Mouse (Mus musculus): ENCODE measurements around the gene Tcf7l2. TPM values are rescaled to one million over a fixed set of nuclear protein-coding genes. Genes with fewer than 3 reads are reported as not detected.

Tcf7l2 gene
- polyA plus RNA-seq, 1 experiment from 2014 or later: 150 TPM

DNA sequence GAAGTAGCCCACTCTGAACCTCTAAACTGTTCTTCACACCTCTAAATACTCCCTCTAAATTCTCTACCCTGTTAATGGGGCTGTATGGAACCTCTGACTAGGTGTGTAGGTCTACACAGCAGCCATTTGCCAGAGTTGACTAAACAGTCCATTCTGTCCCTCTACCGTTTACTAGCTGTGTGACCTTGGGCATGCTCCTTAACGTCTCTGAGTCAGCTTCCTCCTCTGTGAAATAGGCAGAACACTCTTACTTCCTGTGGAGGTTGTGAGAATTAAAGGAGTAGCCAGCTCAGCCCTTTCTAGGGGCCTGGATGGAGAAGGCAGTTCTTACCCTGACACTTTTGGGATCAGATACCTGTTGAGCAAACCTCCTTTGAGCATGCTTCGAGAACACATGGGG, 120.9 kb downstream of the Tcf7l2 start:
- ATAC-seq (replicated peaks; ENCODE audit: low FRiP score): no peak
- Histone ChIP-seq H3K4me1 (replicated peaks; ENCODE audit: control insufficient read depth, insufficient read depth, low read length) (peaks cover under 1% of the 10 kb centered on the region; the same call in 1 of the 2 replicates), H3K4me3 (ENCODE audit: low read depth, low read length) (no peak overlapping the region), H3K27ac (ENCODE audit: low read depth, low read length) (no peak overlapping the region), H3K9ac (ENCODE audit: low read length) (no peak overlapping the region), H3K4me2 (ENCODE audit: low read depth, low read length, severe bottlenecking) (no peak overlapping the region), H3K36me3 (ENCODE audit: control insufficient read depth, insufficient read depth, low read length) (no peaks in the 10 kb centered on the region), H3K27me3 (ENCODE audit: control insufficient read depth, insufficient read depth, low read length) (no peaks in the 10 kb centered on the region), H3K9me3 (ENCODE audit: control insufficient read depth, low read length) (no peaks in the 10 kb centered on the region)
- 80% methylated on average over 3 of the region's 3 CpGs for WGBS
- DNase-seq (ENCODE audit: low spot score): no peak

DNA sequence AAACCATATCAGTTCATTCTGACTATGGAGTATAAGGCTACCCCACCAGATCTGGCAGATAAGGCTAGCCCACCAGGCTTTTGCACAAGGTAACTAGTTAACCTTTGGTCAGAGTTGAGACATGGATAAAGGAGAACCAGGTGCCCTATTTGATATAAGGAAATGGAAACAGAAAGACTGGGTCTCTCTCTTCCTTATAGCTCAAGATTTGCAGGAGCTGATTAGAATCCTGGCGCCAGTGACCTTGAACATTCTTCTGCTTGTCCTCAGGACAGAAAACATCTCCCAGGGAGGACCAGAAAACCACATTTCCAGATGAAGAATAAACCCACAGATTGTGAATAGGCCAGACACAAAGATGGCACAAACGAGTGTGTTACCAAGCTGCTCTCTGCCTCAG, 123.4 kb downstream of the Tcf7l2 start:
- Histone ChIP-seq H3K9ac (ENCODE audit: low read length) (no peak overlapping the region), H3K4me2 (ENCODE audit: low read depth, low read length, severe bottlenecking) (no peak overlapping the region), H3K4me1 (replicated peaks; ENCODE audit: control insufficient read depth, insufficient read depth, low read length) (peaks cover 5% of the 10 kb centered on the region; the same call in 1 of the 2 replicates), H3K36me3 (ENCODE audit: control insufficient read depth, insufficient read depth, low read length) (no peaks in the 10 kb centered on the region), H3K9me3 (ENCODE audit: control insufficient read depth, low read length) (no peaks in the 10 kb centered on the region), H3K4me3 (ENCODE audit: low read depth, low read length) (no peak overlapping the region), H3K27ac (ENCODE audit: low read depth, low read length) (no peak overlapping the region), H3K27me3 (ENCODE audit: control insufficient read depth, insufficient read depth, low read length) (no peaks in the 10 kb centered on the region)
- no peak for DNase-seq (ENCODE audit: low spot score)
- WGBS: 97% methylated on average over 2 of the region's 2 CpGs
- ATAC-seq (replicated peaks; ENCODE audit: low FRiP score): no peak

DNA sequence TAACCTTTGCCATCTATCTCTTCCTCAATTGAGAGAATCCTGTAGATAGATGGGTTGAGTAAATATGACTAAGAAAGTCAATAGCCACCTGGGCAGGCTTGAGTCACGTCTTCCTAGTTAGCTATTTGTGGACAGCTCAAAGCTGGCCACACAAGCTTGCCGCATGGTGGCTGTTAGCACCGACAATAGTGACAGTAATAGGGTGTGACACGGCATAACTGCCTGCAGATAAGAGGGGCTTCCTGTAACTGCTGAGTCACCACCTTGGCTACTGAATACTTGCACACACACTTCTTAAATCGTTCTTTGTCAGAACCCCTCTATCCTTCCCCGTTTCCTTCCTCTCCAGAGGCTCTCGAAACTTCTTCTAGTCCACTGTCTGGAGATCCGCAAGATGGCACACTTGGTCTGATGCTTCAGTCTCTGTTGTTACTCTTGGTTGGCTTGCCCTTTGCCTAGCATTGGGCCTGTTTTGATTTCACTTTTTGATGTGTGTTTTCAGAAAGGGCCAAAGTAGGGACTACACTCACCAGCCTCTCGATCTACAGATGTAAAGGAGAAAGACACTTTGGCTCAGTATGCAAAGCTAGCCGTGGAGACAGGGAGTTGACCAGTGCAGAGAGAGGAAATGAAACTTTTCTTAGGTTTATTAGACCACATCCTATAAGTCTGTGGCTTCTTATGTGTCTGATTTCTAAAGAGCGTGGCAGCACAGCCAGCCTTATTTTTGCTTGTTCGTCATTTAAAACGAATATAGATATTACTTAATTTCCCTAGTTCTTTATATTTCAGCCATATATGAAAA, 124.4 kb downstream of the Tcf7l2 start:
- peaks cover 5% of the 10 kb centered on the region; the same call in 1 of the 2 replicates for H3K4me1 ChIP-seq (replicated peaks; ENCODE audit: control insufficient read depth, insufficient read depth, low read length)
- no peak overlapping the region for H3K9ac ChIP-seq (ENCODE audit: low read length)
- no peaks in the 10 kb centered on the region for H3K27me3 ChIP-seq (ENCODE audit: control insufficient read depth, insufficient read depth, low read length)
- ATAC-seq (replicated peaks; ENCODE audit: low FRiP score) (no peak), DNase-seq (ENCODE audit: low spot score) (no peak)
- H3K36me3 ChIP-seq (ENCODE audit: control insufficient read depth, insufficient read depth, low read length): no peaks in the 10 kb centered on the region
- no peaks in the 10 kb centered on the region for H3K9me3 ChIP-seq (ENCODE audit: control insufficient read depth, low read length)
- H3K27ac ChIP-seq (ENCODE audit: low read depth, low read length): no peak overlapping the region; the same call in 1 of the 2 replicates
- H3K4me3 ChIP-seq (ENCODE audit: low read depth, low read length): no peak overlapping the region
- H3K4me2 ChIP-seq (ENCODE audit: low read depth, low read length, severe bottlenecking): no peak overlapping the region
- 91% methylated on average over 13 of the region's 13 CpGs for WGBS

DNA sequence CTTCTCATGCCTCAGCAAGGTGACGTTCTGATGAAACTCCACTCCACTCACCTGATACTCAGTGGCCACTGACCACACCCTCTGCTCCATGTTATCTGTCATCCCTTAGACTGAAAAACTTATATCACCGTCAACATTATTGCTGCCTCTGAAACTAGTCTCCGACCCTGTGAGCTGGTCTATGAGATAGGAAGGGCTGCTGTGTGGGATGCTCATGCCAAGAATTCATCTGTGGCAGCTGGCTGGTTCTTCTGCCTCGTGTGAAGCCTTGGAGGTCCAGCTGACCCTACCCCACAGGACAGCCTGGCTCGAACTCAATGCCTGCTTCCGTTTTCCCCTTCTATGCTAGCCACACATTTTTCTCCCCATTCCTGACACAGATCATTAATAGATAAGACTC, 125.6 kb downstream of the Tcf7l2 start:
- no peak overlapping the region for H3K9ac ChIP-seq (ENCODE audit: low read length)
- H3K4me3 ChIP-seq (ENCODE audit: low read depth, low read length): no peak overlapping the region
- H3K4me1 ChIP-seq (replicated peaks; ENCODE audit: control insufficient read depth, insufficient read depth, low read length): peaks cover 5% of the 10 kb centered on the region; the same call in 1 of the 2 replicates
- whole genome bisulfite sequencing: 90% methylated on average over 6 of the region's 6 CpGs
- no peaks in the 10 kb centered on the region for H3K36me3 ChIP-seq (ENCODE audit: control insufficient read depth, insufficient read depth, low read length)
- no peak overlapping the region for H3K4me2 ChIP-seq (ENCODE audit: low read depth, low read length, severe bottlenecking)
- no peaks in the 10 kb centered on the region for H3K9me3 ChIP-seq (ENCODE audit: control insufficient read depth, low read length)
- no peak overlapping the region for H3K27ac ChIP-seq (ENCODE audit: low read depth, low read length)
- no peak for DNase-seq (ENCODE audit: low spot score)
- no peak for ATAC-seq (replicated peaks; ENCODE audit: low FRiP score)
- H3K27me3 ChIP-seq (ENCODE audit: control insufficient read depth, insufficient read depth, low read length): no peaks in the 10 kb centered on the region

DNA sequence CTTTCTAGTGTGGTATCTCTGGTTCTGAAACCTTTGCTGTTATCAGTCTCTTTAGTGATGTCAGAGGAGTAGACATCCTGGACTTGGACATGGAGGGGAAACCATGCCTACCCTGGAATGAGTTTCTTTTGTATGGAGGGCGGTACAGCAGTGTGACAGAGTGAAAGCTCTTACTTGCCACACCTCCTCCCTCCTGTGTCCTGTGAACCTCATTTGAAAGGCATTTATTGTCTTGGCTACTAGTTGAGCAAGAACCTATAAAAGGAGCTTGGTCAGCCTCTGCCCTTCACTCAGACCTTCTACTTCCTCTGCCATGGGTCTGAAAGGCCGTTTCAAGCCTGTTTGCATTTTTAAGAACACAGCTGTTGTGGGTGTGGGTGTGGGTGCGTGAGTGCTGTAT, 126.3 kb downstream of the Tcf7l2 start:
- Histone ChIP-seq H3K9me3 (ENCODE audit: control insufficient read depth, low read length) (no peaks in the 10 kb centered on the region), H3K4me2 (ENCODE audit: low read depth, low read length, severe bottlenecking) (no peak overlapping the region), H3K4me3 (ENCODE audit: low read depth, low read length) (no peak overlapping the region), H3K9ac (ENCODE audit: low read length) (no peak overlapping the region), H3K27me3 (ENCODE audit: control insufficient read depth, insufficient read depth, low read length) (no peaks in the 10 kb centered on the region), H3K4me1 (replicated peaks; ENCODE audit: control insufficient read depth, insufficient read depth, low read length) (peaks cover 5% of the 10 kb centered on the region; the same call in 1 of the 2 replicates), H3K27ac (ENCODE audit: low read depth, low read length) (no peak overlapping the region), H3K36me3 (ENCODE audit: control insufficient read depth, insufficient read depth, low read length) (no peaks in the 10 kb centered on the region)
- DNase-seq (ENCODE audit: low spot score): no peak
- WGBS: 60% methylated on average over 3 of the region's 3 CpGs
- no peak for ATAC-seq (replicated peaks; ENCODE audit: low FRiP score)

DNA sequence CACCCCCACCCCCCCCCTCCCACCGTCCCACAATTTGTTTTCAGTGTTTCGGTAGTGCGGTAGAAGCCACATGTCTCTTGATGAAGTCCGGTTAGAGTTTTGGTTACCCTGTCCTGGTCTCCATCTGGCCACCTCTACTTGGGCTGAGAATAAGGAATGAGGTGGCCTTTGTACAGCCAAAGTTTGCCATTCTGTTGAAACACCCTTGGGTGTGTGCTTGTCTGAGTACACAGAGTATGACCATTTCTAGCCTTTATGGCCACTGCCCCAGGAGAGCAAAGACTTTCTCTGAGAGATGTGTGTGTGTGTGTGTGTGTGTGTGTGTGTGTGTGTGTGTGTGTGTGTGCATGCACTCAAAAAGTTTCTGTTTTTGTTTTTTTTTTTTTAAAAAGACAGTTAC, 127.0 kb downstream of the Tcf7l2 start:
- DNase-seq (ENCODE audit: low spot score) (no peak), ATAC-seq (replicated peaks; ENCODE audit: low FRiP score) (no peak)
- H3K4me1 ChIP-seq (replicated peaks; ENCODE audit: control insufficient read depth, insufficient read depth, low read length): peaks cover 5% of the 10 kb centered on the region; the same call in 1 of the 2 replicates
- 98% methylated on average over 4 of the region's 4 CpGs for WGBS
- H3K27ac ChIP-seq (ENCODE audit: low read depth, low read length): no peak overlapping the region
- no peak overlapping the region for H3K4me2 ChIP-seq (ENCODE audit: low read depth, low read length, severe bottlenecking)
- H3K27me3 ChIP-seq (ENCODE audit: control insufficient read depth, insufficient read depth, low read length): no peaks in the 10 kb centered on the region
- H3K4me3 ChIP-seq (ENCODE audit: low read depth, low read length): no peak overlapping the region
- no peaks in the 10 kb centered on the region for H3K36me3 ChIP-seq (ENCODE audit: control insufficient read depth, insufficient read depth, low read length)
- no peaks in the 10 kb centered on the region for H3K9me3 ChIP-seq (ENCODE audit: control insufficient read depth, low read length)
- H3K9ac ChIP-seq (ENCODE audit: low read length): no peak overlapping the region

DNA sequence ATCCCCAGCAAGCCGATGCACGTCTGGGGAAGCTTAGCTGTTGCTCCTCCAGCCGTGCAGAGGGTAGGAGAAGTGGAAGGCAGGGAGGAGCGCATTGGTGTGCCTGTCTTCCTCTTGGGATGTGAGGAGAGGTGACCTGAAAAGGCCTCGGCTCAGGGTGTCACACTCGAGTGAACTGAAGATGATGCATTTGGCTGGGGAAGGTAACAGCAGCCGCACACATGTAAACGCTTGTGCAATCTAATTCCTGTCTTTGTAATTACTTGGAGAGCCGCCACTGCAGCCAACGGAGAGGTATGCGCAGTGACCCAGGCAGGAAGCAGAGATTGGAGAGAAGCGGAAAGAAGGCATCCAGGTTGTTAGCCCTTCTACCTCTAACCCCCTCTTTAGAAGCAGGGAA, 129.2 kb downstream of the Tcf7l2 start:
- Histone ChIP-seq H3K36me3 (ENCODE audit: control insufficient read depth, insufficient read depth, low read length) (no peaks in the 10 kb centered on the region), H3K9me3 (ENCODE audit: control insufficient read depth, low read length) (no peaks in the 10 kb centered on the region), H3K4me2 (ENCODE audit: low read depth, low read length, severe bottlenecking) (no peak overlapping the region), H3K27ac (ENCODE audit: low read depth, low read length) (no peak overlapping the region), H3K27me3 (ENCODE audit: control insufficient read depth, insufficient read depth, low read length) (no peaks in the 10 kb centered on the region), H3K4me3 (ENCODE audit: low read depth, low read length) (no peak overlapping the region), H3K9ac (ENCODE audit: low read length) (no peak overlapping the region), H3K4me1 (replicated peaks; ENCODE audit: control insufficient read depth, insufficient read depth, low read length) (peaks cover 5% of the 10 kb centered on the region; the same call in 1 of the 2 replicates)
- WGBS: 85% methylated on average over 12 of the region's 12 CpGs
- no peak for ATAC-seq (replicated peaks; ENCODE audit: low FRiP score)
- DNase-seq (ENCODE audit: low spot score): no peak

DNA sequence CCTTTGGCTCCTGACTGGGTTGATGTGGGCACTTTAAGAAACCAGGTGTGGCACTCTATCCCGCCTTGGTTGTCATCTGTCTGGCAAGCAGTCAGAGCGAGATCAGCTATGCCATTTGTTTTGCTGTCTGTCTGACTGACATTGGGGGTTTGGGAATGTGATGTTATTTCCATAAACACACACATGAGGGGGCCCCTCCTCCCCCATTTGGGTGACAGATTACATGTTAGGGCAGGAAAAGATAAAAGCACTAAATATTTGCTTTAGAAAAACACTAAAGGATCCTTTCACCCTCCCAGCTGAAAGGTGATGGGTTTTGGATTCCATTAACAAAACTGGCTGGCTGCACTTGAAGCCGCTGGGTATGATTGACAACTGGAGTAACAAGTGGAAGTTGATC, 129.9 kb downstream of the Tcf7l2 start:
- H3K4me2 ChIP-seq (ENCODE audit: low read depth, low read length, severe bottlenecking): no peak overlapping the region
- H3K27me3 ChIP-seq (ENCODE audit: control insufficient read depth, insufficient read depth, low read length): no peaks in the 10 kb centered on the region
- no peak for ATAC-seq (replicated peaks; ENCODE audit: low FRiP score)
- peaks cover 5% of the 10 kb centered on the region; the same call in 1 of the 2 replicates for H3K4me1 ChIP-seq (replicated peaks; ENCODE audit: control insufficient read depth, insufficient read depth, low read length)
- H3K36me3 ChIP-seq (ENCODE audit: control insufficient read depth, insufficient read depth, low read length): no peaks in the 10 kb centered on the region
- H3K9ac ChIP-seq (ENCODE audit: low read length): no peak overlapping the region
- no peak overlapping the region for H3K27ac ChIP-seq (ENCODE audit: low read depth, low read length)
- no peak overlapping the region for H3K4me3 ChIP-seq (ENCODE audit: low read depth, low read length)
- DNase-seq (ENCODE audit: low spot score): no peak
- WGBS: 71% methylated on average over 3 of the region's 3 CpGs
- no peaks in the 10 kb centered on the region for H3K9me3 ChIP-seq (ENCODE audit: control insufficient read depth, low read length)

DNA sequence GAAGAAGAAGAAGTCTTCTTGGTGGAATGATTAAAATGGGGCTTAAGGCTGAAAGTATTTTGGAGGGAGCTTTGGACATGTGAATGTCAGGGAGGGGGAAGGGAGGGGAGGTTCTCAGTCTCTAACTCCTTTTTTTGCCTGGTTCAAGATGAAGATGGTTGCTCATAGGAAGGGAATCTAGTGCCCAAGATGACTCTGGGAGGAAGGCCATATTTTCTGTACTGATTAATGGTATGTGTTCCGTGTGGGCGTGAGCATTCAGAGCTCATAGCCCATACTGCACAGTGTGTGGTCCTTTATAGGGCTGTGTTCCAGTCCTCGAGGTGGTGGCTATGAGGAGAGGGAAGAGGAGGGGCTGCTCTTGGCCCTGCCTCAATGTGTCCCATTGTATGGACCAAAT, 131.6 kb downstream of the Tcf7l2 start:
- no peak overlapping the region for H3K4me3 ChIP-seq (ENCODE audit: low read depth, low read length)
- H3K9me3 ChIP-seq (ENCODE audit: control insufficient read depth, low read length): no peaks in the 10 kb centered on the region
- no peak for DNase-seq (ENCODE audit: low spot score)
- ATAC-seq (replicated peaks; ENCODE audit: low FRiP score): no peak
- H3K9ac ChIP-seq (ENCODE audit: low read length): no peak overlapping the region
- 80% methylated on average over 3 of the region's 3 CpGs for WGBS
- no peak overlapping the region for H3K4me2 ChIP-seq (ENCODE audit: low read depth, low read length, severe bottlenecking)
- no peaks in the 10 kb centered on the region for H3K36me3 ChIP-seq (ENCODE audit: control insufficient read depth, insufficient read depth, low read length)
- no peaks in the 10 kb centered on the region for H3K27me3 ChIP-seq (ENCODE audit: control insufficient read depth, insufficient read depth, low read length)
- H3K27ac ChIP-seq (ENCODE audit: low read depth, low read length): no peak overlapping the region
- H3K4me1 ChIP-seq (replicated peaks; ENCODE audit: control insufficient read depth, insufficient read depth, low read length): peaks cover 3% of the 10 kb centered on the region

Measured in forebrain, embryonic 11.5 days (tissue).